Mouse (Mus musculus): ENCODE results near the gene Clec16a. TPM values are rescaled to one million over a fixed set of nuclear protein-coding genes. Genes with fewer than 3 reads are reported as not detected.

Gene Clec16a
- polyA plus RNA-seq, 1 experiment, result 25.2 TPM

DNA sequence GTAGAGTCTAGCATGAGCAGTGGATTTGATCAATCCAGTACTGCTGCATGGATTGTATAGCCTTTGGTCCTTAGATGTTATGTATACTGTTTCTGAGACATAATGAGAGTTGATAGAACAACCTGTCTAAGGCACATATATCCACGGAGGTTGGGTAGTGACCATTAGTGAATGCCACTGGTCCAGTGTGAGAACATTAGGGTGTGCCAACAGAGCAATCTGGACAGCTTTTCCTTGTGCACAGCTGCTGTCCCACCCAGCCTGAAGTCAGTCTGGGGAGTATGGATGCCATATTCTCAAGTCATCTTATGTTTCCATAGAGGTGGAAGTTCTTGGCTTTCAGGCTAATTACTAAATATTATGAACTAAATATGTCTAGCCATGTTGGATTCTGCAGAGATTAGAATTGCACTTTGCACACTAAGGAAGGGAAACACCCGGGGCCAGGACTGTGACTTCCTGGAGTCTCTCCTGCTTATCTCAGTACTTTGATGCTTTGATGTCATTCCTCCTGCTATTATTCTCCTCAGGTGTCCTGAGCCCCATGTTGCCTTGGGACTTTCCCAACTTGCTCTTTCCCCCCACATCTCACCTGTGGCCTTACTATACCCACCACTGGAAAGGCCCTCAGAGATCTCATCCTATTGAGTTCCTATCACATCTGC, 36.2 kb downstream of the Clec16a start:
- TF ChIP-seq CTCF (IDR thresholded peaks at IDR 0.05; ENCODE audit: borderline replicate concordance, control insufficient read depth, extremely low read depth, insufficient read depth, low read length, poor library complexity) (no peak), POLR2A (IDR thresholded peaks at IDR 0.05; ENCODE audit: control insufficient read depth, extremely low read depth, insufficient read depth, low read length, poor library complexity) (no peak)
- peaks cover 7% of the 10 kb centered on the region; the same call in 1 of the 2 replicates for H3K36me3 ChIP-seq (ENCODE audit: control insufficient read depth, insufficient read depth, low read length)
- H3K27ac ChIP-seq (ENCODE audit: control insufficient read depth, insufficient read depth, low read length), result no peak overlapping the region
- H3K4me1 ChIP-seq (replicated peaks; ENCODE audit: control insufficient read depth, insufficient read depth, low read length), result peaks cover 37% of the 10 kb centered on the region
- H3K27me3 ChIP-seq (ENCODE audit: control insufficient read depth, insufficient read depth, low read length), result no peaks in the 10 kb centered on the region
- H3K4me3 ChIP-seq (ENCODE audit: control insufficient read depth, insufficient read depth, low read length), result no peak overlapping the region
- WGBS, result 77% methylated on average over 2 of the region's 2 CpGs
- DNase-seq, result no peak

DNA sequence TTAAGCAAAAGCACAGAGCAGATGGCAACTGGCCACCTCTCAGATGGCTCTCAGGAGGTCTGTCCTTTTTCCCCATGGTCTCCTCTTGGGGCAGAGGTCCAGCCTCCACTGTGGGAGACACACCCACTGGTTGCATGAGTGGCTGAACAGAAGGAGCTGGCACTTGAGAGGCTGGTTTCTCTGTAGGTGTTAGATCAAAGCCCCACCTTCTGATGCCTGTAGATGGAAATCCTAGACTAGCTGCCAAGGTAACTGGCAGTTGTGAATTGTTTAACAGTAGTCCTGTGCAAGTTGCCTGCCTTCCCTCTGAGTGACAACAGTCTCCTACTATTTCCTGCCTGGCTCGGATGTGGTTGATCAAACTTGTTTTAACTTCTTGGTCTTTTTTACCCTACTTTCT, 40.0 kb downstream of the Clec16a start:
- DNase-seq, result peak; percentile 51
- H3K36me3 ChIP-seq (ENCODE audit: control insufficient read depth, insufficient read depth, low read length), result peaks cover 7% of the 10 kb centered on the region; the same call in 1 of the 2 replicates
- no peak overlapping the region for H3K4me3 ChIP-seq (ENCODE audit: control insufficient read depth, insufficient read depth, low read length)
- H3K4me1 ChIP-seq (replicated peaks; ENCODE audit: control insufficient read depth, insufficient read depth, low read length), result peaks cover 22% of the 10 kb centered on the region
- TF ChIP-seq POLR2A (IDR thresholded peaks at IDR 0.05; ENCODE audit: control insufficient read depth, extremely low read depth, insufficient read depth, low read length, poor library complexity) (no peak), CTCF (IDR thresholded peaks at IDR 0.05; ENCODE audit: borderline replicate concordance, control insufficient read depth, extremely low read depth, insufficient read depth, low read length, poor library complexity) (no peak)
- no peaks in the 10 kb centered on the region for H3K27me3 ChIP-seq (ENCODE audit: control insufficient read depth, insufficient read depth, low read length)
- 0% methylated on average over 1 of the region's 1 CpGs for WGBS
- H3K27ac ChIP-seq (ENCODE audit: control insufficient read depth, insufficient read depth, low read length), result peak overlapping the region; percentile 96

GRCm38 (mm10) chr16:10586546-10586945, 41.4 kb downstream of the Clec16a start:
- 81% methylated on average over 3 of the region's 3 CpGs for WGBS
- Histone ChIP-seq H3K27ac (ENCODE audit: control insufficient read depth, insufficient read depth, low read length) (peak overlapping the region; percentile 60), H3K4me3 (ENCODE audit: control insufficient read depth, insufficient read depth, low read length) (no peak overlapping the region), H3K4me1 (replicated peaks; ENCODE audit: control insufficient read depth, insufficient read depth, low read length) (peaks cover 22% of the 10 kb centered on the region), H3K27me3 (ENCODE audit: control insufficient read depth, insufficient read depth, low read length) (no peaks in the 10 kb centered on the region), H3K36me3 (ENCODE audit: control insufficient read depth, insufficient read depth, low read length) (no peaks in the 10 kb centered on the region)
- DNase-seq, result peak; percentile 64
- TF ChIP-seq POLR2A (IDR thresholded peaks at IDR 0.05; ENCODE audit: control insufficient read depth, extremely low read depth, insufficient read depth, low read length, poor library complexity), result no peak
- no peak for TF ChIP-seq CTCF (IDR thresholded peaks at IDR 0.05; ENCODE audit: borderline replicate concordance, control insufficient read depth, extremely low read depth, insufficient read depth, low read length, poor library complexity)

DNA sequence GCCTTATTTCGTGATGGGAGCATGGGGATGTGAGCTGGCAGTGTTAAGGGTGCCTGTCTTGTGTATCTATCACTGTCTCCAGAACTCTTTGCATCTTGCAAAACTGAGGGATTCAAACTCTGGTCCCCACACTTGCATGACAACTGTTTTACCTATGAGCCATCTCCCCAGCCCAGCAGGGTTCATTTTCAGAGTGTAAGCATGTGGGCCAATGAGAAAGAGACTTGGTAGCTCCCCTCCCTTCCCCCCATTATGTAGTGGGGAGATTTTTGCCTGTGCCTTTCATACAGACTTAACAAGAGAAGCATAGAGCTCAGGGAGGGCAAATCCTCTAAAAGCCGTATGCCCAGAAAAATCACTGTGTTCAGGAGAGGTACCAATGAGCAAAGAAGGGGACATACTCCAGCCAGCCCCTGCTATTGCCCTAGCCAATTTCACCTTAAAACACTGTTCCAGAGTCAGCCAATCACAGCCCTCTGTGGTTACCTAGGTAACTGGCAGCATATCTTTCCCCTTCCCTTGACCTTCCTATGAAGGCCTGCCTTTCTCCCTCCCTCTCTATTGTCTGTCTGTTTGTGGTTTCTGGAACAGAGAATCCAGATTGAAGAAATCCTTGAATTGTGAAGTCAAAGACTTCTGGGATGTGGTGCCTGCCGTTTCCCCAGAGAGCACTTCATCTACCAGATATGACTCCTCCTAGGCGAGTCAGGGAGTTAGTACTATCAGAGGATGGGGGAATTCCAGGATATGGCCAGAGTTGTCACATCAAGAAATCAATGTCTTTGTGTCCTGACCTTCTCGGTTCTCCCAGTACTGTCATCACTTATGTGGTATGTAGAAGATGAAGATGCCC, 55.0 kb downstream of the Clec16a start:
- H3K4me3 ChIP-seq (ENCODE audit: control insufficient read depth, insufficient read depth, low read length), result no peak overlapping the region
- H3K4me1 ChIP-seq (replicated peaks; ENCODE audit: control insufficient read depth, insufficient read depth, low read length), result no peaks in the 10 kb centered on the region
- TF ChIP-seq CTCF (IDR thresholded peaks at IDR 0.05; ENCODE audit: borderline replicate concordance, control insufficient read depth, extremely low read depth, insufficient read depth, low read length, poor library complexity) (no peak), POLR2A (IDR thresholded peaks at IDR 0.05; ENCODE audit: control insufficient read depth, extremely low read depth, insufficient read depth, low read length, poor library complexity) (no peak)
- H3K27ac ChIP-seq (ENCODE audit: control insufficient read depth, insufficient read depth, low read length), result no peak overlapping the region
- no peaks in the 10 kb centered on the region; the same call in 1 of the 2 replicates for H3K36me3 ChIP-seq (ENCODE audit: control insufficient read depth, insufficient read depth, low read length)
- WGBS, result 92% methylated on average over 5 of the region's 5 CpGs
- no peaks in the 10 kb centered on the region for H3K27me3 ChIP-seq (ENCODE audit: control insufficient read depth, insufficient read depth, low read length)
- no peak for DNase-seq

GRCm38 (mm10) chr16:10607802-10608201, 62.7 kb downstream of the Clec16a start:
- Histone ChIP-seq H3K4me3 (ENCODE audit: control insufficient read depth, insufficient read depth, low read length) (no peak overlapping the region), H3K27ac (ENCODE audit: control insufficient read depth, insufficient read depth, low read length) (no peak overlapping the region), H3K4me1 (replicated peaks; ENCODE audit: control insufficient read depth, insufficient read depth, low read length) (no peaks in the 10 kb centered on the region; the same call in 1 of the 2 replicates), H3K27me3 (ENCODE audit: control insufficient read depth, insufficient read depth, low read length) (no peaks in the 10 kb centered on the region), H3K36me3 (ENCODE audit: control insufficient read depth, insufficient read depth, low read length) (peaks cover 5% of the 10 kb centered on the region)
- no peak for TF ChIP-seq CTCF (IDR thresholded peaks at IDR 0.05; ENCODE audit: borderline replicate concordance, control insufficient read depth, extremely low read depth, insufficient read depth, low read length, poor library complexity)
- TF ChIP-seq POLR2A (IDR thresholded peaks at IDR 0.05; ENCODE audit: control insufficient read depth, extremely low read depth, insufficient read depth, low read length, poor library complexity), result no peak
- no peak for DNase-seq
- 97% methylated on average over 3 of the region's 3 CpGs for WGBS

GRCm38 (mm10) chr16:10609921-10610320, 64.8 kb downstream of the Clec16a start:
- Histone ChIP-seq H3K4me3 (ENCODE audit: control insufficient read depth, insufficient read depth, low read length) (no peak overlapping the region), H3K27ac (ENCODE audit: control insufficient read depth, insufficient read depth, low read length) (no peak overlapping the region), H3K36me3 (ENCODE audit: control insufficient read depth, insufficient read depth, low read length) (peaks cover 8% of the 10 kb centered on the region), H3K27me3 (ENCODE audit: control insufficient read depth, insufficient read depth, low read length) (no peaks in the 10 kb centered on the region), H3K4me1 (replicated peaks; ENCODE audit: control insufficient read depth, insufficient read depth, low read length) (no peaks in the 10 kb centered on the region; the same call in 1 of the 2 replicates)
- no peak for TF ChIP-seq CTCF (IDR thresholded peaks at IDR 0.05; ENCODE audit: borderline replicate concordance, control insufficient read depth, extremely low read depth, insufficient read depth, low read length, poor library complexity)
- TF ChIP-seq POLR2A (IDR thresholded peaks at IDR 0.05; ENCODE audit: control insufficient read depth, extremely low read depth, insufficient read depth, low read length, poor library complexity), result no peak
- 97% methylated on average over 7 of the region's 7 CpGs for WGBS
- DNase-seq, result no peak
